Mouse (Mus musculus): ENCODE measurements around the gene Mrpl44.

Mrpl44 gene

GRCm38 (mm10) chr1:79775927-79776458 is at the start of gene Mrpl44, which contains the start of gene Wdfy1:
Mrpl44 (plus strand) TSS chr1:79776018.
Wdfy1 (minus strand) TSS chr1:79776143.
- peak; percentile 99 for DNase-seq (ENCODE audit: extremely low spot score, low spot score)

GRCm38 (mm10) chr1:79734794-79735193 is 41.0 kb upstream of the Mrpl44 start:
- no peak for DNase-seq (ENCODE audit: extremely low spot score, low spot score)

GRCm38 (mm10) chr1:79736408-79736807 is 39.4 kb upstream of the Mrpl44 start:
- no peak for DNase-seq (ENCODE audit: extremely low spot score, low spot score)

GRCm38 (mm10) chr1:79739726-79740125 is 36.1 kb upstream of the Mrpl44 start:
- DNase-seq (ENCODE audit: extremely low spot score, low spot score) = no peak

GRCm38 (mm10) chr1:79741002-79741401 is 34.8 kb upstream of the Mrpl44 start:
- no peak for DNase-seq (ENCODE audit: extremely low spot score, low spot score)

GRCm38 (mm10) chr1:79742949-79743348 is 32.9 kb upstream of the Mrpl44 start:
- no peak for DNase-seq (ENCODE audit: extremely low spot score, low spot score)

- DNase-seq (ENCODE audit: extremely low spot score, low spot score) = no peak
These were observed 32.4 kb upstream of the Mrpl44 start for GRCm38 (mm10) chr1:79743385-79743784.

- DNase-seq (ENCODE audit: extremely low spot score, low spot score) = no peak
These were observed 29.8 kb upstream of the Mrpl44 start for GRCm38 (mm10) chr1:79746056-79746455.

- no peak for DNase-seq (ENCODE audit: extremely low spot score, low spot score)
These were observed 24.6 kb upstream of the Mrpl44 start for GRCm38 (mm10) chr1:79751186-79751585.

GRCm38 (mm10) chr1:79752015-79752695 is 23.7 kb upstream of the Mrpl44 start:
- no peak for DNase-seq (ENCODE audit: extremely low spot score, low spot score)

GRCm38 (mm10) chr1:79752714-79753340 is 23.0 kb upstream of the Mrpl44 start:
- no peak for DNase-seq (ENCODE audit: extremely low spot score, low spot score)

- no peak for DNase-seq (ENCODE audit: extremely low spot score, low spot score)
These were observed 22.4 kb upstream of the Mrpl44 start for GRCm38 (mm10) chr1:79753456-79753855.

- no peak for DNase-seq (ENCODE audit: extremely low spot score, low spot score)
These were observed 20.9 kb upstream of the Mrpl44 start for GRCm38 (mm10) chr1:79754936-79755335.

- DNase-seq (ENCODE audit: extremely low spot score, low spot score) = no peak
These were observed 20.4 kb upstream of the Mrpl44 start for GRCm38 (mm10) chr1:79755376-79755775.

- no peak for DNase-seq (ENCODE audit: extremely low spot score, low spot score)
These were observed 19.4 kb upstream of the Mrpl44 start for GRCm38 (mm10) chr1:79756417-79756816.

- no peak for DNase-seq (ENCODE audit: extremely low spot score, low spot score)
These were observed 18.7 kb upstream of the Mrpl44 start for GRCm38 (mm10) chr1:79757161-79757560.

GRCm38 (mm10) chr1:79757597-79757996 is 18.2 kb upstream of the Mrpl44 start:
- DNase-seq (ENCODE audit: extremely low spot score, low spot score) = no peak

GRCm38 (mm10) chr1:79759006-79759405 is 16.8 kb upstream of the Mrpl44 start:
- no peak for DNase-seq (ENCODE audit: extremely low spot score, low spot score)

GRCm38 (mm10) chr1:79759436-79759972 is 16.3 kb upstream of the Mrpl44 start:
- no peak for DNase-seq (ENCODE audit: extremely low spot score, low spot score)

GRCm38 (mm10) chr1:79760656-79761055 is 15.2 kb upstream of the Mrpl44 start:
- DNase-seq (ENCODE audit: extremely low spot score, low spot score) = no peak

- peak; percentile 76 for DNase-seq (ENCODE audit: extremely low spot score, low spot score)
These were observed 14.5 kb upstream of the Mrpl44 start for GRCm38 (mm10) chr1:79761106-79761916.

- DNase-seq (ENCODE audit: extremely low spot score, low spot score) = no peak
These were observed 13.9 kb upstream of the Mrpl44 start for GRCm38 (mm10) chr1:79761917-79762271.

All from neural tube, embryonic 10.5 days (tissue).